Mouse (Mus musculus): ENCODE measurements around the gene A730009L09Rik.

A730009L09Rik gene

GRCm38 (mm10) chr16:84514821-84515220 is at the start of gene A730009L09Rik:
Gene A730009L09Rik, plus strand, starts transcription at chr16:84515121.
- in situ Hi-C loops (cut with MboI; ENCODE audit: low sequenced_read_pairs): no loop called here

- in situ Hi-C loops (cut with MboI; ENCODE audit: low sequenced_read_pairs): no loop called here
These were observed 49.2 kb upstream of the A730009L09Rik start for GRCm38 (mm10) chr16:84465581-84466165.

- in situ Hi-C loops (cut with MboI; ENCODE audit: low sequenced_read_pairs): no loop called here
These were observed 46.0 kb upstream of the A730009L09Rik start for GRCm38 (mm10) chr16:84468898-84469297.

DNA sequence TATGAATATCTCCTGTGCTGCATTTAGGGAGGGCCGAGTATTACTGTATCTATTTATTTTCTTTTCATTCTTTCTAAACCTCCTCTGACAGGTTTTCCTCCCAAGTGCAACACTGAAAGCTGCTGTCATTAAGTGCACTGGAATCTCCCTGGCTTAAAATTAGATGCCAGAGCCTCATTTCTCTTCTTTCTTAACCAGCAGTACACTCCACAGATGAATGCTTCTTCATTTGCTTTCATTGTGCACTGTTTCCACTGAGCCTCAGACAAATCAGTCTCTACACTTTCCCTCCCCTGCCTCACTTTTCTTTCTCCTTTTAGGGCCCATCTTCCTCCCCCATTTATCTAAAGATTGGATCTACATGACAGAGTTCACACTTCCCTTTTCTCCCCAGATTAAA is 44.9 kb upstream of the A730009L09Rik start:
- in situ Hi-C loops (cut with MboI; ENCODE audit: low sequenced_read_pairs): no loop called here

- in situ Hi-C loops (cut with MboI; ENCODE audit: low sequenced_read_pairs): no loop called here
These were observed 41.5 kb upstream of the A730009L09Rik start for GRCm38 (mm10) chr16:84473406-84473805.

- in situ Hi-C loops (cut with MboI; ENCODE audit: low sequenced_read_pairs): no loop called here
These were observed 40.2 kb upstream of the A730009L09Rik start for GRCm38 (mm10) chr16:84474712-84475111.

DNA sequence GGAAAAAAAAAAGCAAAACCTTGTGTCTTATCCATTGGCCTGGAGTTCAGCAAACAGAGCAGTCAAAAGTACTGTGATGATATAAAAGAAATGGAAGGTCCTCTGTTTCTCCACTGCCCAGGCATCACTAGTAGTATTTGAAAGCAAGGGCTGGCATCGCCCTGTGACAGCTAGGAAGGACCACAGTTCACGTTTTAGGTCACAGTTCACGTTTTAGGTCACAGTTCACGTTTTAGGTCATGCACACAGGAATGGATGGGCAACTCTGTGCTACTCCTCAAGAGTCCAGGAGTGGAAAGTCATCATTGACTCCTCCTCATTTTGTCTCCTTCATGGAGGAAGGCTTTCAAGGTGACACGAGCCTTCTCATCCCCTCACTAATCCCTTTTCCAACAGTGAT is 38.0 kb upstream of the A730009L09Rik start:
- in situ Hi-C loops (cut with MboI; ENCODE audit: low sequenced_read_pairs): no loop called here

- in situ Hi-C loops (cut with MboI; ENCODE audit: low sequenced_read_pairs): no loop called here
These were observed 37.4 kb upstream of the A730009L09Rik start for GRCm38 (mm10) chr16:84477528-84477927.

- in situ Hi-C loops (cut with MboI; ENCODE audit: low sequenced_read_pairs): no loop called here
These were observed 37.0 kb upstream of the A730009L09Rik start for GRCm38 (mm10) chr16:84477952-84478351.

- in situ Hi-C loops (cut with MboI; ENCODE audit: low sequenced_read_pairs): no loop called here
These were observed 29.0 kb upstream of the A730009L09Rik start for GRCm38 (mm10) chr16:84485931-84486330.

- in situ Hi-C loops (cut with MboI; ENCODE audit: low sequenced_read_pairs): no loop called here
These were observed 20.1 kb upstream of the A730009L09Rik start for GRCm38 (mm10) chr16:84494818-84495217.

DNA sequence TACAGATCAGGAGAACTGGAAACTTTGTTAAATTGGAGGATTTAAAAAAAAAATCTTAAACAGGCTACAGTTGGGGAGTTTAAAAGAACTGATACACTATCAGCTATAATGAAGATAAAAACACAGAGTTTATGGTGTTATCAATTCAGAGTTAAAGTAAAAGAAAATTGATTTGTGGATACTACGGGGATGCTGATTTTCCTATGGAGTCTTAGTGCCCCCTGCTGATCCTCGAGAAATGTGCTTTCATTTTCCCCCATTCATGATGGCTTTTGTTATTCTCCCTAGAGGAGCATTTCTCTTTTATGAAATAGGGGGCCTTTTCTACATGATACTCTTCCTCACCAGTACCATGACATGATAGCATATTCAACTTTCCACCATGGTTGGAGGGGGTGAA is 19.5 kb upstream of the A730009L09Rik start:
- in situ Hi-C loops (cut with MboI; ENCODE audit: low sequenced_read_pairs): no loop called here

DNA sequence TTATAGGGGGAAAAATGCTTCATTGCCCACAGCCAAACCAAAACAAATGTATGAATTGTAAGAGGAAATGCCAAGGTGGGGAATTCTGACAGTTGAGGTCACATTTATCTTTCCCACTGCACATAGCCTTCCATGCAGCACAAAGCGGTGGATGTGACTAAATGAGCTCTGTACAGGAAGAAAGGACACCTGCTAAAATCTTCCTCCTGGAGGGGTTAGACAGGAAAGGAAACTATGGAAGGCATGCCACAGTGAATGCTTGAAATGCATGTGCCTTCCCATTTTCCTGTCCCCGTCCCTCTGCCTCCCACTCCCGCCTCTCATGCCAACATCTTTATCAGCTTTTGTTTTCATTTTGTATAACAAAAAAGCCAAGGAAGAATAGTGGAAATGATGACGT is 7.2 kb upstream of the A730009L09Rik start:
- in situ Hi-C loops (cut with MboI; ENCODE audit: low sequenced_read_pairs): no loop called here

DNA sequence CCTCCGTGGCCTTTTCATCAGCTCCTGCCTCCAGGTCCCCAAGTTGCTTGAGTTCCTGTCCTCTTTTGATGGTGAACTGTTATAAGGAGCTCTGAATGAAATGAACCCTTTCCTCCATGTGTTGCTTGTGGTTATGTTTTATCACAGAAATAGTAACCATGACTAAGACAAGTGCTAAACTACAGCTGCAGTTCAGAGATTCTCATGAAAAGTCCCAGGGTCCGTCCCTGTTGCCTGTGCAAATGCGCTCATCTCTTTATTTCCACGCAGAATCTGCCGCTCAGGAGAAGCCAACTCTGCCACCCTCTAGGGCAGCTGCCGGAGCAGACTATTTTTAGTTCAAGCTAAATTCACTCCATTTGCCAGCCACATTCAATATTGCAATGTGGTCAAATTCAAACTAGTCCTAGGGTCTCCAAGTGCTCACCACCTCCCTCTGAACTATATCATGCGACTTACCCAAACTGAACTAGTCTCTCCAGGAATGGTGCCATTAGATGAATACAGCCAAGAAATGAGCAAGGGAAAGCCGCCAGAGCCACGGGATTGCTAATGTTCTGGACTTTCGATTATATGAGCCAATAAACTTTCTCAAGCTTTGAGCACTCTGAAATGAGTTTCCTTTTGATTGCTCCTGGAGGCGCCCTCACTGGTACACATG is 7.2 kb downstream of the A730009L09Rik start:
- in situ Hi-C loops (cut with MboI; ENCODE audit: low sequenced_read_pairs): no loop called here

- in situ Hi-C loops (cut with MboI; ENCODE audit: low sequenced_read_pairs): no loop called here
These were observed 8.1 kb downstream of the A730009L09Rik start for GRCm38 (mm10) chr16:84523061-84523460.

DNA sequence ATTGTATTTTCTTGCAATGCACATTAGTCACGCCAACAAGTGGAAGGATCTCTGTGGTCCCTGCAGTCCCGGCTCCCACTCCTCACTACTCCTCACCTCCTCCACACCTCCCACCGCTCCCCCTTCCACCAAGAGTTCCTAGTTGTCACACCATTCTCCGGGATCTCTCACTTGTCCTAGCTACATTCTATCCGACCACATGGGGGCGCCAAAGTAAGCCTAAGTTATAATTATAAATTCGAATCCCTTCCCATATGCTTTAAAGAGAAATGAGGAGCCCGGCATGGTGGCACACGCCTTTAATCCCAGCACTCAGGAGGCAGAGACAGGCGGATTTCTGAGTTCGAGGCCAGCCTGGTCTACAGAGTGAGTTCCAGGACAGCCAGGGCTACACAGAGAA is 12.5 kb downstream of the A730009L09Rik start:
- in situ Hi-C loops (cut with MboI; ENCODE audit: low sequenced_read_pairs): no loop called here

DNA sequence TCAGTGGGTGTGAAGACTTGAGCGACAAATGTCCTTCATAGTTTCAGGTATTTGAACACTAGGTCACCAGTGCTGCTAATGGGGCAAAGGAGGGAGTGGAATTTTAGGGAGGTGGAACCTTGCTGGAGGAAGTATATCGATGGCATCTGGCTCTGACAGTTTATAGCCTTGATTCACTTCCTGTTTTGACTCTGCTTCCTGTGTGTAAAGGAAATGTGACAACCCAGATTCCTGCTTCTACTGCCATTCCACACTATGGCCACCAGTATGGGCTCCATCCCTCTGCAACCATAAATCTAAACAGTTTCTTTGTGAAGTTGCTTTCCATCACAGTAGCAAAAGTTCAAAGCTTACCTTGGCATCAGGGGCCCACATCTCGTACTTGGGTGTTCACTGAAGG is 17.9 kb downstream of the A730009L09Rik start:
- in situ Hi-C loops (cut with MboI; ENCODE audit: low sequenced_read_pairs): no loop called here

- in situ Hi-C loops (cut with MboI; ENCODE audit: low sequenced_read_pairs): no loop called here
These were observed 31.1 kb downstream of the A730009L09Rik start for GRCm38 (mm10) chr16:84546059-84546458.

DNA sequence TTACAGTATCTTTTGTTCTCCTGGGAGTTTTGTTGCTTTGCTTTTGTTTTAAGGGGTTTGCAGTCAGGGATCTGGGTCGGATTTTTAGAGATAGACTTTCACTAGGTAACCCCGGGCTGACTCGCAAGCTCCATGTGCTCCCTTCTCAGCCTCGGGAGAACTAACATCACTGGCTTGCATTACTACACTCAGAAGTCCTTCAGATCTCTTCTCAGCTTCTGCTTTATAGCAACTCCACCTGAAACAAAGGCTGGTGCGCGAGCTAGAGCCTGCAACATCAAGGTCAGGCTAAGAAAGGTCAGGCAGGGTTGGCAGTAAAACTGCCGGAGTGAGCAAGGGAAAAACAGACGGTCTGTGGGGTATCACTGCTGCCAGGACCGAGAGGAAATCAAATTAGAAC is 34.2 kb downstream of the A730009L09Rik start:
- in situ Hi-C loops (cut with MboI; ENCODE audit: low sequenced_read_pairs): no loop called here

- in situ Hi-C loops (cut with MboI; ENCODE audit: low sequenced_read_pairs): no loop called here
These were observed 35.5 kb downstream of the A730009L09Rik start for GRCm38 (mm10) chr16:84550445-84550844.

- in situ Hi-C loops (cut with MboI; ENCODE audit: low sequenced_read_pairs): no loop called here
These were observed 39.1 kb downstream of the A730009L09Rik start for GRCm38 (mm10) chr16:84553981-84554380.

DNA sequence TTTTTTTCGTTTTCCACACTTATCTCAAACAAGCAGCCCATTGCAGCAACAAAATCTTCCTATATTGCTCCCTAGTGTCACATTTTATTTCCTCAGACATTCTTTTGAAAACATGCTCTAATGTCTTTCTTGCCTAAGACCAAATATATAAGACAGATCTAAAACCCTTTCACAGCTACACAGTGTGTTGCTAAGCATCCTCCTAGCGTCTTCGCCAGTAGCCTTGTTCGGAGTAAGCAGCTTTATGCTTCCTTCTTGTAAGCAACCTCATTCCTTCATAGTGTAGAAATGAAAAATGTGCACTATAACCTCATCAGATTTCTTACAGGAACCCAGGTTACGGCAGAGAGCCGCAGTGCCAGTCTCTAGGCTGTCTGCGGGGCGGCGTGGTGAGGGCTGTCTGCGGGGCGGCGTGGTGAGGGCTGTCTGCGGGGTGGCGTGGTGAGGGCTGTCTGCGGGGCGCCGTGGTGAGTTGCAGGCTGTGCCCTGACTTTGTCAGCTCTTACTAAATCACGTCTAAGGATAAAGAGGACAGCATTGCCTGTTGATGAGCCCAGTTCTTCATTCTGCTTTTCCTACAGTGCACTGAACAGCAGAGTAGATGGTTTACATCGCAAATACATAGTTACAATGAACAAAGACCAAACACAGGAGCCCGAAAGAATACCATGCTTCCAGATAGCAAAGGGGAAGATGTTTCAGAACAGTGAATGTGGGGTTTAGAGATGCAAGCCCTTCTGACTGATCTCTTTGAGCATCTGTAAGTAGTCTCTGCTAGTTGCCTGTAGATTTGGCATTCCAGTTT is 43.4 kb downstream of the A730009L09Rik start:
- in situ Hi-C loops (cut with MboI; ENCODE audit: low sequenced_read_pairs): no loop called here
